Mouse (Mus musculus): ENCODE measurements around the gene Arhgap21.

DNA sequence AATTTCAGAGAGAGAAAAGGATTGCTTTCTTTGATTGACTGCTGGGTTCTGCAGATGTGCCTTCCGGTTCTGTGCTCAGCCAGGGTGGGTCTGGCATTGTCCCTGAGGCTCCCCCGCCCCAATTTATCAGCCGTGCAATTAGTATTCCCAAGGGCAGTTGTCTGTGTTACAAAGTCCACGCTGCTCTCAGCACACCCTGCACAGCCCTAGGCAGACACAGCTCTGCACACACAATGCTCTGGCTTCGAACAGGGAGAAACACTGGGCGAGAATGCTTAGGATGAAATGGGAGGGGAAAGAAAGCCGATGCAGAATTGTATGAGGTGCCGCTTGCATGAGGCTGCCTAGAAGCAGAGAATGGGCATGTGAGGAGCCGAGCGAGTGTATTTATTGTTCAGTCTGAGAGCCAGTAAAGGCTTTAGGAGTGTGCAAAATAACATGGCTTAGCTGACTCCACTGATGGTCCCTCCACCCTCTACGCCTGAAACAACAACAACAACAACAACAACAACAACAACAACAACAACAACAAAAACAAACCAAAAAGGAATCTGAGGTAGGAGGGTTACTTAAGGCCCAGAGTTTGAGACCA, 42.2 kb upstream of the Arhgap21 start:
- TF ChIP-seq POLR2A (IDR thresholded peaks at IDR 0.05; ENCODE audit: insufficient read depth, low read depth, low read length) (no peak), CTCF (IDR thresholded peaks at IDR 0.05) (no peak), EP300 (IDR thresholded peaks at IDR 0.05; ENCODE audit: insufficient read depth, low read depth, low read length) (no peak)
